8 mouse cellular contexts compared by ENCODE assay signal in the genomic region with DNA sequence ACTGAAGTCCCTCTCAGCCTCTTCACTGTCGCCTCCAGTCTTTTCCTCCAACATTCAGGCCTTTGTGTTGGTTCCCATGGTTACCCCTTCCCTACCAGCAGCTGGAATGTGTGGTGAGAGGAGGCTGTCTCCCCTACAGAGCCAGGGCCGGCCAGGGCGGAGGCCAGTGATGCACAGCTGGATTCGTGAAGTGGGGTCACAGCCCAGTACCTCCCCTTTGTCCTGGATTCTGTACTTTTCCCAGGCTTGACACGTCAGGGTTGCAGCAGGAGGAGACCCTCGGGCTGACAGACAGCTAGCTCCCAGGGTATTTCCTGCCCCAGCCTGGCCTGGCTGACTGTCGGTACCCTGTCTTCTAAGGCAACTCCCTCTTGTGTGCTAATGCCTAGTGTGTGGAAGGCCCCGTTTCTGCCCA.
A peak's percentile ranks its signal among the peaks of the same experiment; 100 is the strongest.
DNase-seq lines count a peak whose midpoint lies in the region; ATAC-seq lines count a peak whose summit lies in the region.

No protein-coding gene starts in this region.

- peaks cover 29% of the 10 kb centered on the region for H3K4me1 ChIP-seq in forebrain, embryonic 12.5 days

- ATAC-seq in forebrain, embryonic 12.5 days (ENCODE audit: low FRiP score): peak; percentile 96
- no peak for ATAC-seq in monocyte, adult 5-6 weeks (replicated peaks; ENCODE audit: insufficient number of reproducible peaks, low FRiP score, low TSS enrichment, poor library complexity, severe bottlenecking)

- WGBS in forebrain, embryonic 12.5 days: 1% methylated on average over 8 of the region's 8 CpGs

- H3K9ac ChIP-seq in forebrain, embryonic 12.5 days: peak overlapping the region; percentile 25; the same call in 1 of the 2 replicates

- intact Hi-C loops in left cerebral cortex, postnatal 10 days (cut with DNase I): no loop called here

- peaks cover 10% of the 10 kb centered on the region for H3K36me3 ChIP-seq in forebrain, embryonic 12.5 days (replicated peaks)

- H3K27ac ChIP-seq in forebrain, embryonic 12.5 days: peak overlapping the region; percentile 87

- no peak overlapping the region for H3K4me3 ChIP-seq in forebrain, embryonic 12.5 days (replicated peaks)

- H3K9me3 ChIP-seq in forebrain, embryonic 12.5 days: peaks cover 8% of the 10 kb centered on the region; the same call in 1 of the 2 replicates

- DNase-seq in layer of hippocampus, adult 9-11 months: peak; percentile 31
- DNase-seq in layer of hippocampus, postnatal 25 days (ENCODE audit: extremely low spot score in 1 of 2, low spot score in 1 of 2): no peak
- peak; percentile 41 to 60 for DNase-seq in left cerebral cortex, postnatal 10 days (ENCODE audit: extremely low spot score in 1 of 2, low spot score in 2 of 2)
- peak; percentile 80 for DNase-seq in neural tube, embryonic 10.5 days (ENCODE audit: extremely low spot score, low spot score)
- DNase-seq in spleen, adult 18-20 months: no peak
- DNase-seq in thymus, postnatal 4 days: no peak

- H3K27me3 ChIP-seq in forebrain, embryonic 12.5 days: no peaks in the 10 kb centered on the region

- H3K4me2 ChIP-seq in forebrain, embryonic 12.5 days: peak overlapping the region; percentile 36

Comparison
In these comparisons a context has a peak if more than half of its experiments do, and no peak if none do; other contexts are left out.
1. DNase-seq: peak in layer of hippocampus, adult 9-11 months (single experiment), left cerebral cortex, postnatal 10 days (2 of 2) and neural tube, embryonic 10.5 days (single experiment); none in layer of hippocampus, postnatal 25 days (0 of 2), spleen, adult 18-20 months (0 of 2) and thymus, postnatal 4 days (single experiment).